ENCODE assay signal across 8 mouse cellular contexts in the genomic region with DNA sequence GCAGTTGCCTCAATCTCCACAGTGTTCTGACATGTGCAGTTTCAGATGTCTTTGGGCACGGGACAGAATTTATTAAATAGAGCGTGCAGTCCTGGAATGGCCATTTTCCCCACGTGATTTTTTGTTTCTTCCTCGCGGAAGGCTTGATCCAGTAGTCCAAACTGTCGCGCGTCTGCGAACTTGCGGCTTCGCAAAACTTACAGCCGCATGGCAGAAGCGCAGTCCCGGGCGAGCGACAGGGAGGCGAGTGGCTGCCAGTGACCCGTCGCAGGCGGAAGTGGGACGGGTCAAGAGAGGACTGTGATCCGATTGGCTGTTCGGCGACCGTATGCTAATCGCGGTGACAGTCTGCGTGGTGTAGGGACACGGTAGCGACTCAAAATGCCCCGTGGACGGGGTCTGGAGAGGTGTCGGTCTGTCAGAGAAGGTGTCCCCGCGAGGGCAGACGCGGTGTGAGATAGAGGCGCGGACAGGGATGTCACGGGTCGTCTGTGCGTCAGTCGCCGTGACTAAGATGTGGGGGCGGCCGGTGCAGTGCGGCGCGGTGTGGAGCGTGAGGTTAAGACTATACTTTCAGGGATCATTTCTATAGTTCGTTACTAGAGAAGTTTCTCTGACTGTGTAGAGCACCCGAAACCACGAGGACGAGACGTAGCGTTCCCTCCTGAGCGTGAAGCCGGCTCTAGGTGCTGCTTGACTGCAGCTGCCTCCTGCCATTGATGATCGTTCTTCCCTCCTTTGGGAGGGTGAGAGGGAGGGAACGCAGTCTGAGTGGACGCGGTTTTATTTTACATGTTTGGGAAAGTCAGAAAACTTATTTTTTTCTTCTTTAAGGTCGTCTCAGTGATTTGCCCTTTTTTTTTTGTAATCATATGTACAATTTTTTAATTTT.
DNase-seq lines count a peak whose midpoint lies in the region; ATAC-seq and TF ChIP-seq lines count a peak whose summit lies in the region.
"Not testable (repeated sequence)": the region's sequence is repeated elsewhere in the genome, so short reads cannot be mapped to it uniquely, and the experiment has no call there.

No protein-coding gene starts in this region.

- not testable (repeated sequence) for TF ChIP-seq POLR2A in bone marrow, adult 2 months (IDR thresholded peaks at IDR 0.05; ENCODE audit: borderline replicate concordance, control insufficient read depth, low read depth, low read length); limb, embryonic 14.5 days (IDR thresholded peaks at IDR 0.05; ENCODE audit: borderline replicate concordance, extremely low read depth, insufficient read depth, insufficient read length); spleen, adult 2 months (IDR thresholded peaks at IDR 0.05; ENCODE audit: low read depth, low read length)

- H3K4me1 ChIP-seq in bone marrow, adult 2 months (ENCODE audit: control insufficient read depth, insufficient read depth, low read length); limb, embryonic 14.5 days (ENCODE audit: control insufficient read depth, insufficient read depth, low read length); midbrain, embryonic 16.5 days (ENCODE audit: control insufficient read depth, insufficient read depth, low read length); spleen, adult 2 months (ENCODE audit: control insufficient read depth, insufficient read depth, insufficient read length): not testable (repeated sequence)
- peaks cover 14% of the 10 kb centered on the region; the same call in 1 of the 2 replicates for H3K4me1 ChIP-seq in embryonic facial prominence, embryonic 15.5 days

- H3K27ac ChIP-seq in bone marrow, adult 2 months (ENCODE audit: control insufficient read depth, insufficient read depth, low read depth, low read length, poor library complexity) = peak overlapping the region; percentile 8
- peak overlapping the region; percentile 58; the same call in 1 of the 2 replicates for H3K27ac ChIP-seq in embryonic facial prominence, embryonic 15.5 days (replicated peaks)
- 0 out of 2 replicates have a peak overlapping the region, but pooled peaks have one; percentile 26 for H3K27ac ChIP-seq in limb, embryonic 14.5 days (replicated peaks; ENCODE audit: low read depth, low read length)
- 0 out of 2 replicates have a peak overlapping the region, but pooled peaks have one; percentile 10 for H3K27ac ChIP-seq in midbrain, embryonic 16.5 days (ENCODE audit: low read length)
- peak overlapping the region; percentile 72 for H3K27ac ChIP-seq in spleen, adult 2 months (ENCODE audit: insufficient read depth, low read length)

- not testable (repeated sequence) for H3K36me3 ChIP-seq in embryonic facial prominence, embryonic 15.5 days; limb, embryonic 14.5 days (ENCODE audit: control insufficient read depth, insufficient read depth, low read length); midbrain, embryonic 16.5 days (ENCODE audit: control insufficient read depth, insufficient read depth, low read length); spleen, adult 2 months (ENCODE audit: control insufficient read depth, insufficient read depth, low read length)

- peak overlapping the region; percentile 60 for H3K4me2 ChIP-seq in embryonic facial prominence, embryonic 15.5 days (replicated peaks)
- peak overlapping the region; percentile 56 for H3K4me2 ChIP-seq in limb, embryonic 14.5 days (replicated peaks; ENCODE audit: low read depth, low read length, severe bottlenecking)
- peak overlapping the region; percentile 49 for H3K4me2 ChIP-seq in midbrain, embryonic 16.5 days (ENCODE audit: low read length)

- ATAC-seq in embryonic facial prominence, embryonic 15.5 days (ENCODE audit: insufficient number of reproducible peaks, low FRiP score, low TSS enrichment, low read depth) = peak; percentile 98
- ATAC-seq in limb, embryonic 14.5 days (ENCODE audit: low FRiP score, low read depth) = peak; percentile 97
- peak; percentile 99 for ATAC-seq in midbrain, embryonic 16.5 days

- WGBS in bone marrow, adult 2 months = 0% methylated on average over 27 of the region's 63 CpGs
- WGBS in embryonic facial prominence, embryonic 15.5 days = under 1% methylated on average over 26 of the region's 63 CpGs
- under 1% methylated on average over 26 of the region's 63 CpGs for WGBS in limb, embryonic 14.5 days
- WGBS in midbrain, embryonic 16.5 days = under 1% methylated on average over 26 of the region's 63 CpGs
- 1% methylated on average over 26 of the region's 63 CpGs for WGBS in spleen, adult 2 months

- H3K4me3 ChIP-seq in bone marrow, adult 2 months (replicated peaks; ENCODE audit: control insufficient read depth, low read depth, low read length) = not testable (repeated sequence)
- H3K4me3 ChIP-seq in embryonic facial prominence, embryonic 15.5 days (replicated peaks) = peak overlapping the region; percentile 46
- H3K4me3 ChIP-seq in limb, embryonic 14.5 days (replicated peaks; ENCODE audit: low read length) = peak overlapping the region; percentile 39
- peak overlapping the region; percentile 36 for H3K4me3 ChIP-seq in midbrain, embryonic 16.5 days (ENCODE audit: low read depth, low read length)
- H3K4me3 ChIP-seq in spleen, adult 2 months (ENCODE audit: extremely low read depth, insufficient read depth, insufficient read length) = peak overlapping the region; percentile 34; the same call in 1 of the 2 replicates

- not testable (repeated sequence) for H3K9ac ChIP-seq in embryonic facial prominence, embryonic 15.5 days; limb, embryonic 14.5 days (ENCODE audit: low read depth, low read length, severe bottlenecking)
- peak overlapping the region; percentile 39; the same call in 1 of the 2 replicates for H3K9ac ChIP-seq in midbrain, embryonic 16.5 days (ENCODE audit: low read depth, low read length)

- DNase-seq in A20 (ENCODE audit: low read depth, low spot score) = peak; percentile 90
- peak; percentile 77 for DNase-seq in heart, adult 9 months (ENCODE audit: low spot score in 2 of 2)
- DNase-seq in kidney, adult 8-10 months = peak; percentile 72
- DNase-seq in limb, embryonic 14.5 days (ENCODE audit: low spot score) = peak; percentile 73
- DNase-seq in spleen, adult 2 months (ENCODE audit: low read depth in 1 of 2, low spot score in 2 of 2) = peak; percentile 59 to 70

- TF ChIP-seq CTCF in bone marrow, adult 2 months (IDR thresholded peaks at IDR 0.05; ENCODE audit: control insufficient read depth, insufficient read depth, low read length); spleen, adult 2 months (IDR thresholded peaks at IDR 0.05; ENCODE audit: extremely low read depth, insufficient read depth, insufficient read length, insufficient replicate concordance): not testable (repeated sequence)

- not testable (repeated sequence) for H3K9me3 ChIP-seq in embryonic facial prominence, embryonic 15.5 days (replicated peaks); limb, embryonic 14.5 days (ENCODE audit: control insufficient read depth, low read length); midbrain, embryonic 16.5 days (replicated peaks; ENCODE audit: control insufficient read depth, low read length, poor library complexity, severe bottlenecking)

- not testable (repeated sequence) for H3K27me3 ChIP-seq in embryonic facial prominence, embryonic 15.5 days; limb, embryonic 14.5 days (ENCODE audit: control insufficient read depth, insufficient read depth, low read length); midbrain, embryonic 16.5 days (ENCODE audit: control insufficient read depth, insufficient read depth, low read depth, low read length); spleen, adult 2 months (ENCODE audit: control insufficient read depth, insufficient read depth, low read length)

Comparison
In these comparisons a context has a peak if more than half of its experiments do, and no peak if none do; other contexts are left out.
1. H3K27ac ChIP-seq: peak in every context shown above with its lines; median percentile 72 in spleen, adult 2 months; 58 in embryonic facial prominence, embryonic 15.5 days; 26 in limb, embryonic 14.5 days; 10 in midbrain, embryonic 16.5 days; 8 in bone marrow, adult 2 months.